Mouse (Mus musculus) megakaryocyte, embryonic 14.5 days (primary cell): Measurements from ENCODE around the gene Mcm7. TPM values are rescaled to one million over a fixed set of nuclear protein-coding genes. Genes with fewer than 3 reads are reported as not detected.
"Not testable (repeated sequence)": the region's sequence is repeated elsewhere in the genome, so short reads cannot be mapped to it uniquely, and the experiment has no call there.

Source experiments
- H3K27me3 ChIP-seq: replicated peaks from 2 replicates; pipeline ENCODE3; 2012; ENCODE audit warnings: inconsistent platforms
- H3K36me3 ChIP-seq: replicated peaks from 2 replicates; pipeline ENCODE3; 2012; ENCODE audit warnings: low read length, inconsistent platforms, mixed read lengths
- H3K4me1 ChIP-seq: 2 replicates; pipeline ENCODE4 v1.6.1; 2012; ENCODE audit warnings: inconsistent platforms
- H3K4me3 ChIP-seq: replicated peaks from 2 replicates; pipeline ENCODE3; 2012; ENCODE audit warnings: moderate library complexity, mild to moderate bottlenecking, inconsistent platforms
- H3K9me3 ChIP-seq: 2 replicates; pipeline ENCODE4 v1.6.1; 2012; ENCODE audit warnings: inconsistent platforms
- FLI1 ChIP-seq: IDR thresholded peaks from 2 replicates; pipeline ENCODE4 v1.6.1; 2012; ENCODE audit warnings: low read length, inconsistent platforms, mixed read lengths
- GATA1 ChIP-seq: IDR thresholded peaks from 3 replicates; pipeline ENCODE4 v1.6.1; 2012; ENCODE audit warnings: mixed read lengths, low read length, inconsistent platforms, borderline replicate concordance
- polyA plus RNA-seq: library from polyadenylated mRNA; stranded (reverse); fragments of >175 nt; gene quantifications from 2 replicates; pipeline ENCODE4 v1.2.3, GENCODE M21; 2012; ENCODE audit warnings: low replicate concordance; ENCODE audit not compliant: insufficient read depth

The Mcm7 gene
- polyA plus RNA-seq = 6.7 and 10.6 TPM in 2 replicates

DNA sequence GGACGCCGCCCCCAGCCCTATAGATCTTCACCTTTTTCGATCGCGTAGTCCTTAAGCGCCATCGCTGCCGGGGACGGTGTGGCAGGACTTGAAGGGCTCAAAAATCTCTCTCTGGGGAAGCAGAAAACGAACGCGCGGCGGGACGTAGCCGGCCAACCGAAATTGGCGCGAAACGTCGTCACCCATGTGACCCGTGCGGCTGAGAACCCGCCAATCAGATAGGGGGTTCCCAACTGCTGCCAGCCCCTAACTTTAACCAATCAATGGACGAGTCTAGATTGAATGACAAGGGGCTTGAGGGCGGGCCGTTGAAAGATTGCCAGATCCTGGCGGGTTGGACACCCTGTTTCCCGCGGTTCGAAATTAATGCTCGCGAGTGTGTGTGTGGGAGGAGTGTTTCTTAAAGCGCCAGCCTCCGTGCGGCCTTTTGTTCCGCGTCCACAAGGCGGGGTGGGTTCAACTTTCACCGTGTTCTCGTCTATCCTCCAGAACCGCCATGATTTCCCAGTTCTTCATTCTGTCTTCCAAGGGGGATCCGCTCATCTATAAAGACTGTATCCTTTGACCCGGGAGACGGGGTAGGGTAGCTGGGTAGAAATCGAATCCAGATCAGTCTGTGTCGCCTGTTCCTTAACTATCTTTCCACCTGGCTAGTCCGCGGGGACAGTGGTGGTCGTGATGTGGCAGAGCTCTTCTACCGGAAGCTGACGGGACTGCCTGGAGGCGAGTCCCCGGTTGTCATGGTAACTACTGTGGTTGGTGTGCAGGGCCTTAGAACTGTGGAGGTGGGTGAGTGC lies at the start of gene Mcm7, which contains the start of gene Ap4m1:
TSS of gene Mcm7 (minus strand) at position 728 of the 797 bp plus-strand sequence.
TSS of gene Ap4m1 (plus strand) at position 308 of the 797 bp plus-strand sequence.
- no peaks in the 10 kb centered on the region for H3K9me3 ChIP-seq
- H3K27me3 ChIP-seq = no peaks in the 10 kb centered on the region
- peak within 1 kb of the TSS; percentile 99 for H3K4me3 ChIP-seq
- peaks cover 66% of the 10 kb centered on the region for H3K36me3 ChIP-seq
- H3K4me1 ChIP-seq = peaks cover 28% of the 10 kb centered on the region
- TF ChIP-seq GATA1 = no peak
- TF ChIP-seq FLI1 = no peak

- Histone ChIP-seq H3K4me3 (no peak overlapping the region), H3K9me3 (peaks cover 28% of the 10 kb centered on the region), H3K4me1 (peaks cover 6% of the 10 kb centered on the region; the same call in 1 of the 2 replicates), H3K27me3 (peaks cover 11% of the 10 kb centered on the region), H3K36me3 (no peaks in the 10 kb centered on the region)
- TF ChIP-seq FLI1 = no peak
- no peak for TF ChIP-seq GATA1
Observed at GRCm38 (mm10) chr5:138219864-138220263, 47.6 kb upstream of the Mcm7 start.

DNA sequence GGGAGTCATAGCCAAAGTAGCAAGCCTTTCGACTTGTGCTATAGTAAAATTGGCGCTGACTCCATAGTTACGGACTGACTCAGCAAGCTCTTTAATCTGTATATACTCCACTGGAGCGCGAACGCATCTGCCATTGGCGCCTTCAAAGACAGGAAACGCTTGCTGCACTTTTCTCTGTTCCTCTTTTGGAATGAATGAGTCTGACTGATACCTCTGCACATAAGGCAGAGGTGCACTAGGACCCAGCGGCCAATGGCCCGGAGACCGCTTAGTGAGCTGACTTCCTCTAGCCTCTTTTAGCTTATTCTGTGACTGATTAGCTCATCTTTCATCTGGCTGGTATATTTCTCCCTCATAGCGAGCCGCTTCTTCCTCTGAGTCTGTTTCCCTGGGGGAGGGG lies 44.4 kb upstream of the Mcm7 start:
- peaks cover 33% of the 10 kb centered on the region for H3K9me3 ChIP-seq
- not testable (repeated sequence) for H3K4me3 ChIP-seq, H3K36me3 ChIP-seq, H3K27me3 ChIP-seq, H3K4me1 ChIP-seq

- Histone ChIP-seq H3K4me1 (peaks cover 4% of the 10 kb centered on the region; the same call in 1 of the 2 replicates), H3K4me3 (no peak overlapping the region), H3K27me3 (peaks cover 1% of the 10 kb centered on the region), H3K9me3 (peaks cover 49% of the 10 kb centered on the region), H3K36me3 (no peaks in the 10 kb centered on the region)
- TF ChIP-seq FLI1 = no peak
- TF ChIP-seq GATA1 = no peak
Observed at GRCm38 (mm10) chr5:138207873-138208272, 35.7 kb upstream of the Mcm7 start.

GRCm38 (mm10) chr5:138207253-138207652 lies 35.0 kb upstream of the Mcm7 start:
- peaks cover 4% of the 10 kb centered on the region; the same call in 1 of the 2 replicates for H3K4me1 ChIP-seq
- no peak for TF ChIP-seq FLI1
- TF ChIP-seq GATA1 = no peak
- H3K4me3 ChIP-seq = no peak overlapping the region
- peaks cover 50% of the 10 kb centered on the region for H3K9me3 ChIP-seq
- H3K27me3 ChIP-seq = peaks cover 1% of the 10 kb centered on the region
- no peaks in the 10 kb centered on the region for H3K36me3 ChIP-seq

DNA sequence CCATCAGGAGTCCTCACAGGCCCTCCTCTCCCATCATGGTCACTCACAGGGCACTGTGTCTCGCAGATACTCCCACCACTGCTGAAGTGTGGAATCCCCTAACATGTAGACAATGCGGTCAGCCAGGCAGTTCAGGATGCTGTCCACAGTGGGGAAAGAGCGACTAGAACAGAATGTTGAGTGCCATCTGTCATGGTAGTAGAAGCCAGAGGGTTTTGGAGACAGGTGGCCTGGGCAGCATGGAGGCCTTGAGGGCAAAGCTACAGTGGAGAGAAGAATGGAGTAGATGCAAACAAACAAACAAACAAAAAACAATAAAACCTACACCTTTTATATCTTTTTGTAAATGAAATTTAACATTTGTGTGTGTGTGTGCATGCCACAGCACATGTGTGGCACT lies 29.9 kb upstream of the Mcm7 start:
- H3K27me3 ChIP-seq = no peaks in the 10 kb centered on the region
- peaks cover 34% of the 10 kb centered on the region for H3K9me3 ChIP-seq
- H3K36me3 ChIP-seq = no peaks in the 10 kb centered on the region
- no peak overlapping the region for H3K4me3 ChIP-seq
- H3K4me1 ChIP-seq = no peaks in the 10 kb centered on the region
- TF ChIP-seq GATA1 (no peak), FLI1 (no peak)

DNA sequence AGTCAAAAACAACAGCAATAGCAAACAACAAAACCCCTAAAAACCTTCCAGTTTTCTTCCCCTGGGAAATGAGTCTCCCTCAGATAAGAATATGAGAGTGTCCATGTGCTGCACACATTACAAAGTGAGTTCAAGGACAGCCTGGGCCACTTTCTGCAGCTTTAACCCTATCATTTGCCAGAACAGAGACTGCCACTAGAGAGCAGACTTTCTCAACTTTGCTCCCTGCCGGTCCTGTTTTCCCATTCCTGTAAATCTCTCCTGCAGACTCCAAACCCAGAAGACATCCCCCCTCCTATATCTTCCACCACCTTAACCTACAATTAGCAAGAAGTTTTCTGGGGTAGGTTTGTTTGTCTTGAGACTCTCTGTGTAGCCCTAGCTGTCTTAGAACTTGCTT lies 27.4 kb upstream of the Mcm7 start:
- Histone ChIP-seq H3K27me3 (peaks cover 5% of the 10 kb centered on the region), H3K36me3 (no peaks in the 10 kb centered on the region), H3K4me1 (peaks cover 15% of the 10 kb centered on the region), H3K9me3 (peaks cover 20% of the 10 kb centered on the region), H3K4me3 (no peak overlapping the region)
- TF ChIP-seq GATA1 (no peak), FLI1 (no peak)

GRCm38 (mm10) chr5:138195463-138195862 lies 23.2 kb upstream of the Mcm7 start:
- no peak overlapping the region for H3K4me3 ChIP-seq
- TF ChIP-seq FLI1 = no peak
- no peak for TF ChIP-seq GATA1

DNA sequence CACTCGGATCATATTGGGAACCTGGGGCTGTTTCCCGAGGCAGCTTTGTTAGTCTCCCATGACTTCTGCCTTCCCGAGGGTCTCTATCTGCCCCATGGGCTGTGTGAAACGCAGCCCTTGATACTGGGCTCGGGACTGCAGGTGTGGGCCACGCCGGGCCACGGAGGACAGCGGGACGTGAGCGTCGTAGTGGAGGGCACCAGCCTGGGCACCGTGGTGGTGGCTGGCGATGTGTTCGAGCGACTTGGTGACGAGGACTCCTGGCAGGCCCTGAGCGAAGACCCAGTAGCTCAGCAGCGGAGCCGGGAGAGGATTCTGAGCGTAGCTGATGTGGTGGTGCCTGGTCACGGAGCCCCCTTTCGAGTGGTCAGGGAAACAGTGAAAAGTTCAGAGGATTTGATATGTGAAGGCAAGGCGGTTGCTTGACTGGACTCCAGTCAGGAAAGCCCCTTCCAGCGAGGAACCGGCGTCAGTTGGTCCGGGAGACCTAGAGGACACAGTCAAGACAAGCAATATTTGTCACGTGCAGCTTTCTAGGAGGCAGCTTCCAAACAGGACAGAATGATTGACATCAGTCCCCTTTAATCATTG lies 22.6 kb upstream of the Mcm7 start:
- Histone ChIP-seq H3K36me3 (peaks cover 31% of the 10 kb centered on the region), H3K4me1 (peaks cover 29% of the 10 kb centered on the region), H3K27me3 (peaks cover 5% of the 10 kb centered on the region), H3K9me3 (no peaks in the 10 kb centered on the region), H3K4me3 (peak overlapping the region; percentile 97)
- TF ChIP-seq FLI1 (no peak), GATA1 (no peak)

More at GRCm38 (mm10) chr5:138195463-138195862, 23.2 kb upstream of the Mcm7 start:
- Histone ChIP-seq H3K36me3 (peaks cover 25% of the 10 kb centered on the region), H3K4me1 (peaks cover 29% of the 10 kb centered on the region), H3K27me3 (peaks cover 5% of the 10 kb centered on the region), H3K9me3 (no peaks in the 10 kb centered on the region)
